23 mouse cellular contexts compared by ENCODE assay signal in the genomic region with DNA sequence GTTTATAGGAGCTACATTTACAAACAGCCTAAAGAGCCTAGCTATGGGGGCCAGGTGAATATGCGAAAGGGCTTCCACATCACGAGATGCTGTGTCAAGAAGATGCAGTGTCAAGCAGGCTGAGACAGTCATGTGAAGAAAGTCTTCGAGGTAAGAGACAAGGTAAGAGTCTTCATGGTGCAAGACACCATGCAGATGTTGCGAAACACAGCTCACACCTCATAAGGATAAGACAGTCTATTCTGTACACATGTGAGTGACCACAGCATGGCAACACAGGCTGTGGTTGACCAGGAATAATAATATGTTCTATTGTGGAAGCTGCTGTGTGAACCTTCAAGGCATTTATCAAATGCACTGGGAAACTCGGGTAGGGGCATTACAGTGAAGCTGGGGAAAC.
"Had no signal": no experiment of that assay in that cellular context is flagged by ENCODE, and none has a peak within 500 bp of the region (broad histone marks: within the 10 kb centered on the region; RNA-seq: fewer than 3 reads in every experiment).

No protein-coding gene starts in this region.

- H3K9me3 ChIP-seq: liver, embryonic 15.5 days; lung, embryonic 15.5 days; midbrain, embryonic 13.5 days; neural tube, embryonic 13.5 days; neural tube, embryonic 15.5 days had no signal

- H3K9ac ChIP-seq: liver, embryonic 15.5 days; liver, postnatal 0 days; lung, embryonic 15.5 days; midbrain, embryonic 13.5 days; neural tube, embryonic 13.5 days; neural tube, embryonic 15.5 days had no signal

- H3K4me1 ChIP-seq: liver, embryonic 15.5 days; lung, embryonic 15.5 days had no signal

- H3K36me3 ChIP-seq: liver, embryonic 15.5 days; lung, embryonic 15.5 days; midbrain, embryonic 13.5 days; neural tube, embryonic 13.5 days; neural tube, embryonic 15.5 days had no signal

- H3K27me3 ChIP-seq: liver, embryonic 15.5 days; lung, embryonic 15.5 days; midbrain, embryonic 13.5 days; neural tube, embryonic 13.5 days; neural tube, embryonic 15.5 days had no signal

- H3K4me3 ChIP-seq: liver, embryonic 15.5 days; lung, embryonic 15.5 days; megakaryocyte, embryonic 14.5 days; midbrain, embryonic 13.5 days; myocyte; neural tube, embryonic 13.5 days; neural tube, embryonic 15.5 days had no signal

- H3K27ac ChIP-seq: liver, embryonic 15.5 days; lung, embryonic 15.5 days; macrophage; midbrain, embryonic 13.5 days; neural tube, embryonic 13.5 days; neural tube, embryonic 15.5 days had no signal

- DNase-seq: liver, postnatal 0 days; lung, adult 2 months; lung, postnatal 14 days; lung, postnatal 36 days; retina, postnatal 1 day; right cerebral cortex, adult 18-20 months; right cerebral cortex, postnatal 25 days; right cerebral cortex, postnatal 4 days; spleen, adult 18-20 months; thymus, adult 18-20 months; thymus, postnatal 14 days; thymus, postnatal 36 days had no signal

- ATAC-seq: liver, postnatal 0 days; lung, postnatal 0 days; midbrain, embryonic 13.5 days; midbrain, embryonic 16.5 days had no signal

- H3K4me2 ChIP-seq: liver, embryonic 15.5 days; lung, embryonic 15.5 days; midbrain, embryonic 11.5 days; midbrain, embryonic 13.5 days; neural tube, embryonic 13.5 days; neural tube, embryonic 15.5 days had no signal
